Mouse (Mus musculus) layer of hippocampus, postnatal 36 days (tissue): ENCODE measurements at regions not wholly inside any gene's neighbourhood (a gene's known extent, or its start where the extent isn't known, plus 50 kb on each side); places are given as distances from the start of the nearest gene placed in this dataset.

Experiments used
- DNase-seq, 2 experiments: peaks; one replicate each; pipeline ENCODE4 v3.0.0; 2022

DNA sequence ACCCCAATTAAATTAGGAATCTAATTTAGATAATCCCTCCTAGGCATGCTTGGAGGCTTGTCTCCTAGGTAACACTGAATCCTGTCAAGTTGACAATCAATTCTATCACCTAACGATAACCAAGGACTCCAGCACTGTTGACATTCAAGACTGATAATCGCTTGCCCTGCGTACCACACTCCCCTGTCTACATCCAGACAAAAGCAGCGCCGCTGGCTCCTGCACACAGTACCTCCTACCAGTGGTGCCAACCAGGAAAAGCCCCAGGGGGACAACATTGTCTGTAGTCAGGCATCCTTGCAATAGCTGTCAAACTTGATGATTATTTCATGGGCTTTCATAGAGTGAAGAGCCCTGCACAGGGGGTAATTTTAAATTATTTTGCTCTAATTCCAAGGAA, 253.4 kb upstream of the Prok2 start:
- DNase-seq, result no peak

GRCm38 (mm10) chr6:99978164-99978746, 252.1 kb upstream of the Prok2 start:
- no peak for DNase-seq

DNA sequence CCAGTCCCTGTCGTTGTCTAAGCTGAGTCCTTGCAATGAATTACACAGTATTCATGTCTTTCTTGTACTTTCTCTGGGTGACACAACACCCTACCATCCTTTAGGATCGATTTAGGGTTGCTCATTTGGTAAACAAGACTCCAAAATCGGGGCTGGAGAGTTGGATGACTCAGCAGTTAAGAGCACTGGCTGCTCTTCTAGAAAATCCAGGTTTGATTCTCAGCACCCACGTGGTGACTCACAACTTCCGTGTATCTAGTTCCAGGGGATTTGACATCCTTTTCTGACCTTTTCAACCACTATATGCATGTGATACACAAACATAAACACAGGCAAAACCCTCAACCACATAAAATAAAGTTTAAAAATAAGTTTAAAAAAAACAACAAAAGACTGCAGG, 250.0 kb upstream of the Prok2 start:
- DNase-seq, result no peak

DNA sequence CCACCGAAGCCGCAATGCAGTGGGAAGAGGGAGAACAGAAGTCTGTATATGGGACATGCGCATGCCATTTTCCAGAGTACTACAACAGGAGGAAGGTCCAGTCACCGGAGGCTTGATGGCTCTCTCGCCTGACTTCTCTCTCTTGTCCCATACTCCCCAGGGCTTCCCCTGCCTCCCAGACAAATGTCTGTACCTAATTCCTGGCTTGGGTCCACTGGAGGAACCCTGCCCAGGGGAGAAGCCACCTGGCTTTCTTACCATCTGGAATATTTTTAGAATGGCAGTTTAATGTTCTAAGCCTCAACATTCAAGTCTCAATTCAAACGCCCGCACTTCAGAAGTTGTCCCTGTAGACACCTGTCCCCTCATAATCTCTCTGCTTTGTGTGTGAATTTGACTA, 249.3 kb upstream of the Prok2 start:
- DNase-seq, result no peak

- no peak for DNase-seq
Measured at GRCm38 (mm10) chr6:99974464-99974863, 248.3 kb upstream of the Prok2 start.

GRCm38 (mm10) chr6:99971376-99971775, 245.2 kb upstream of the Prok2 start:
- peak; percentile 46 to 73 for DNase-seq

- DNase-seq, result peak; percentile 84 to 88
Measured at GRCm38 (mm10) chr6:99968889-99969288, 242.7 kb upstream of the Prok2 start.

DNA sequence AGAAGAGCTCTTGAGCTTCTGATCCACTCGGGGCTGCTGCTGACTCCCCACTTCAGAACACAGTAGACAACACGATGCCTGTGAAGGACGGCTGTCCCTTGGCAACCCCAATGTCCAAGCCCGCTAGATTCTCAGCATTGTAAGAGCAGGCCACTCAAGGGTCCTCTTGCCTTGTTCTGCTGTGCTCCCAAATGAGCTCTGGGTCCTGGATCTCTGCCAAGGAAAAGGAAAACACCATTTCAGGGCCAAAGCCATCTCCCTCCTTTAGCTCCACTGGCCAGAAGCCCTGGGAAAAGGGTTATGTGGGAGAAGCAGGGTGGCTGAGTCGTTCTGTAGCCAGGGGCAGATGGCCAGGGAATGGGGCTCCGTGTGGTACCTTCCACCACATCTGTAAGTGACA, 241.3 kb upstream of the Prok2 start:
- no peak for DNase-seq

GRCm38 (mm10) chr6:99964540-99964939, 238.3 kb upstream of the Prok2 start:
- no peak for DNase-seq

DNA sequence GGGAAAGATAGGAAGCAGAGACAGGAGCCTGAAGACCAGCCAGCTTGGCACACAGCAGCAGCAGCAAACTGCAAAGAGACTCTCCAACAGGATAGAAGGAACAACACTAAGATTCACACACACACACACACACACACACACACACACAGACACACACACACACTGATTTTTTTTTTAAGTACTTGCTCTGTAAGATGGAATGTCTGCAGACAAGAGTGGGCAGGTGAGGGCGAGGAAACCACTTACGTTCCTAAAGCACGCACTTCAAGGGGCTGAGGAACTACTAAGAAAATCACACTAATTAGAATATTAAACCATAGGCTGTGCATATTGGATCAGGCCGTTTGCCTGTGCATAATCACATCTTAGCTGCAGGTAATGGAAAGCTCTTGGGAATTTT, 237.8 kb upstream of the Prok2 start:
- no peak for DNase-seq

DNA sequence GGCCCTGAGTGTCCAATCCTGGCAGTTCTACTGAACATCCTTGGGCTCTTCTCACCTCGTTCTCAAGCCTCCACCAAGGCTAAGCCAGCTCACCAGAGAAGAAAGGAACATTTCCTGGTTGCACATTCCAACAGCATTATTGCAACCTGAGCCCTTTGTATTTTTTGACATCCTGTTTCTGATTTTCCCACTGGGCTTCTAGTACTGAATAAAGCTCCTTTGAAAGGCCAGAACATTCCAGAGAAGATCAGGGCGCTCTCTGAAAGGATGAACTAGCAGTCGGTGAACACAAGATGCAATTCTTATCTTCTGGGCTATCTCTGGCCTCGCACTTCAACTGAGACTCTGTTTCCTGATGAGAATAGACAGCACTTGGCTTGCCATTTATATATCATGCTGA, 233.2 kb upstream of the Prok2 start:
- DNase-seq, result no peak

- DNase-seq, result no peak
Measured at GRCm38 (mm10) chr6:99954832-99955830, 228.9 kb upstream of the Prok2 start.

DNA sequence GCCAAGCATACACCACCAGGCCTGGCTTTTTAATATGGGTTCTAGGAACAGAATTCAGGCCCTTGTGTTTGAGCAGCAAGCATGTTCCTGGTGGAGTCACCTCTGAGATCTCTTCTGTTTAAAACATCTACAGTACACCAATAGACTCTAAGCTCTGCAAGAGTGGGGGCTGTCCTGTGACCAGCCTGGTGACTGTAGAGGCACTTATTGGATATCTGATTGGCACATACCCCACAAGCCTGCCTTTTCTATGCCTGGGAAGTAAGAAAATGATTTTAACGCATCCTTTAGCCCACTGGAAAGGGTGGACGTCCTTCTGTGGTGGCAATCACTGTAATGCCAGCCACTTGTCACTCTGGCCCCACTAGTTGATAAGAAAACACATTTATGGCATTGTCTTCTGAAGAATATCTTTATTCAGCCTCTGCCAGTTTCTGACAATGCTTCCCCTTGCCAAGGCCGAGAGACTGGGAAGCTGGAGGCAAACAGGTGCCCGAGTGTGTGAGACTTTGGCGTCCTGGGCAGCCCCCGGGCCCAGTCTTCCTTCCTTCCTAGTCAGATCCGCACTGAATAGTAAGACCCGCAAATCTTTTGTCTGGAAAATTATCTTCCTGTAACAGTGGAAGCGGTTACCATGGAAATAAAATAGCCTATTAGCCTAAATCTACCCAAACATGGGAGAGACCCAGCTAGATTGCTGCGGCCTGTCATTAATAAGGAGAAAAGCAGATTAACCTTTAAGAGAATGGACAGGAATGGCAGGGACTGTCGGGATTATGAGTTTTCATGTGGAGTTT, 228.0 kb upstream of the Prok2 start:
- DNase-seq, result no peak

GRCm38 (mm10) chr6:99950811-99951210, 224.6 kb upstream of the Prok2 start:
- DNase-seq, result no peak

GRCm38 (mm10) chr6:99946917-99947316, 220.7 kb upstream of the Prok2 start:
- DNase-seq, result no peak

DNA sequence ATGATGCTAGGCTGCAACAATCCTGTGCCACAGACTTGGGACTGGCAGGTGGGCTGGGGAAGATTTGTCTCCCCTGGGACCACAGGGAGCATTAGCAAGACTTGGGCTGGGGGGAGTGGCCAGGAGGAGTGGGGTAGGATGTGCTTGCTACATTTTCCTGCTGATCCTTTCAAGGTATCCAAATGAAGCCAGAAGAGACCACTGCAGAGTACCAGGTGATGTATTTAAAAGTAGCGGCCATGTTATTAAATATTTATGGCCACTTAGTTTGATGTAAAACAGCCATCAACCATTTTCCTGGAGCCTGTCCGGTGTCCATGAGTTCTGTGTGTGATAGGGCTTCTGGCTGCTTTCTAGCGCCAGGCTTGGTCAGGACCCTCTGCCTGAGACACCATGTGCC, 220.3 kb upstream of the Prok2 start:
- no peak for DNase-seq

- DNase-seq, result no peak
Measured at GRCm38 (mm10) chr6:99945691-99946090, 219.5 kb upstream of the Prok2 start.

- DNase-seq, result no peak
Measured at GRCm38 (mm10) chr6:99942958-99943357, 216.8 kb upstream of the Prok2 start.

DNA sequence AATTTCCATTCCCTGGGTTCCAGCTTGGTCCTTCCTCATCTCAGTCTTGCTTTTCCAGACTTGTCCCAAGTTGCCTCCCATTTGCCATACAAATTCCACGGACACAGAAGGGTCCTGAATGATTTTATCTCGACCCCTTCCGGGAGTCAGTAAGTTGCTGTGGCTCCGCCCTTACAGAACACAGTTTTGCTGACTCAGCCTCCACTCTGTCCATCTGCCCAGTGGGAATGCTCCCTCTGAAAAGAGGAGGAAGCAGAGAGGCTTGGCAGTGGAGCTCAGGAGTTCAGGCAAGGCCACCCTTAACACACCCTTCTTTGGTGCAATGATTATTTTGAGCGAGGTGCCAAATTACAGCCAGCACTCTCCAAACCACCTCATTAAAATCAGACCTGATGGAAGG, 213.9 kb upstream of the Prok2 start:
- no peak for DNase-seq

DNA sequence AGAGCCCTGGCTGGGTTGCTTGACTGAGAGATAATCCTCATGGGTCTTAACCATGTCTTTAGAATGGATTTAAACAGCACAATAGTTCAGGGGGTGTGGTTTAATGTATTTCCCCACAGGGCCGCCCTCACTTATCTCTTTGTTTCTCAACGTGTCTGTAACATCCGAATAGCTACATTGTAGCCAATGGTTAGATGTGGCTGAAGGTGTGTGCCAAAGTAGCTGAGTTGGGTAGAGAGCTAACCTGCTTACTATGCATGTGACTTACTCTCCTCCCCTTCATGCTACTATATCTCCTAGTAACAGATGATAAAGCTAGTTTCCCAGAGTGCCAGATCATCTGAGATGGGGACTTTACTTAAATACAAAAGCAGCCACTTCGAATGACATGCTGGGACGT, 213.2 kb upstream of the Prok2 start:
- DNase-seq, result no peak

- DNase-seq, result no peak
Measured at GRCm38 (mm10) chr6:99938949-99939348, 212.8 kb upstream of the Prok2 start.

DNA sequence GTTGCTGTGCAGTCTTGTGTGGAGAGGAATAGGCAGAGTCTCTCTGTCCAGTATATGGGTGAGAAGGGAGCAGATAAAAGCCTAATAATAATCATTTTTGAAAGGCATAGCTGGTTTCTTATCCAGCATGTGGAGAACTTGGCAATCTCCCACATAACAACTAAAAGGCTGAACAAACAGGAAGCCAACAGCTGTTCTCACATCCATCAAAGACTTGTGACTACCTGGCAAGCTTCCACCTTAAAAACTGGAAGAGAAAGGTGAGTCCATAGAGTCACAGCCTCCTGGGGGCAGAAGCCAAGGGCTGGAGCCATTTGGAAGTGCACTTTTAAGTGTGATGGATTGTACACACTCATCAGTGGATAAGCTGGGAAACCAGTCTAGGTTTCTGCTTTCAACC, 210.5 kb upstream of the Prok2 start:
- no peak for DNase-seq

- DNase-seq, result no peak
Measured at GRCm38 (mm10) chr6:99935373-99935772, 209.2 kb upstream of the Prok2 start.
